Mouse (Mus musculus): ENCODE data around the gene Nkain2. TPM values are rescaled to one million over a fixed set of nuclear protein-coding genes. Genes with fewer than 3 reads are reported as not detected.

Gene Nkain2
- polyA plus RNA-seq, 1 experiment from 2014 or later = not detected

DNA sequence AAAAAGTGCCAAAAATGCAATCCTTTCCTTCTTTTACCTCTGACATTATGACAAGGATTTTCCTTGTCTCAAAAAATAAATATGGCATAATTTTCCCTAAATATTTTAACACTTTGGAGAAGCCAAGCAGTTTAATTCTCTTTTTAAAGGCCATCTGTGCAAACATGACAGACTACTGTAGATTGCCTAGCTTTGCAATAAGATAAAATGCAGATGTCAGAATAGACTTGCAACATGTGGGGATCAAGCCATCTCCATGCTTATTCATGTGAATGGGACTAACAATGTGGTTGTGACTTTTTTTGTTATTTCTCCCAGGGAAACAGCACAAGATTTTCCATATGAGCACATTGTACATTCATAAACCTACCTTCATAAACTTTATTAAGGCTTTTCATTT, 476.0 kb downstream of the Nkain2 start:
- no peaks in the 10 kb centered on the region for H3K36me3 ChIP-seq (ENCODE audit: inconsistent target)
- H3K4me3 ChIP-seq (ENCODE audit: inconsistent target) = no peak overlapping the region
- no peak overlapping the region for H3K27ac ChIP-seq
- H3K79me2 ChIP-seq (ENCODE audit: inconsistent target) = no peaks in the 10 kb centered on the region

GRCm38 (mm10) chr10:32411331-32411730, 478.9 kb downstream of the Nkain2 start:
- no peaks in the 10 kb centered on the region for H3K79me2 ChIP-seq (ENCODE audit: inconsistent target)
- 94% methylated on average over 2 of the region's 2 CpGs for WGBS (ENCODE audit: missing documents)
- no peak overlapping the region for H3K27ac ChIP-seq
- H3K36me3 ChIP-seq (ENCODE audit: inconsistent target) = no peaks in the 10 kb centered on the region
- no peak overlapping the region for H3K4me3 ChIP-seq (ENCODE audit: inconsistent target)

GRCm38 (mm10) chr10:32400961-32401360, 489.3 kb downstream of the Nkain2 start:
- WGBS (ENCODE audit: missing documents) = 71% methylated on average over 1 of the region's 1 CpGs
- H3K36me3 ChIP-seq (ENCODE audit: inconsistent target) = no peaks in the 10 kb centered on the region
- no peaks in the 10 kb centered on the region for H3K79me2 ChIP-seq (ENCODE audit: inconsistent target)
- H3K4me3 ChIP-seq (ENCODE audit: inconsistent target) = no peak overlapping the region
- no peak overlapping the region for H3K27ac ChIP-seq

- 67% methylated on average over 1 of the region's 1 CpGs for WGBS (ENCODE audit: missing documents)
Observed at GRCm38 (mm10) chr10:32393859-32394521, 496.3 kb downstream of the Nkain2 start.

GRCm38 (mm10) chr10:32393326-32393725, 496.9 kb downstream of the Nkain2 start:
- Histone ChIP-seq H3K79me2 (ENCODE audit: inconsistent target) (no peaks in the 10 kb centered on the region), H3K27ac (no peak overlapping the region), H3K36me3 (ENCODE audit: inconsistent target) (no peaks in the 10 kb centered on the region), H3K4me3 (ENCODE audit: inconsistent target) (no peak overlapping the region)
- WGBS (ENCODE audit: missing documents) = 83% methylated on average over 1 of the region's 1 CpGs

More at GRCm38 (mm10) chr10:32393859-32394521, 496.3 kb downstream of the Nkain2 start:
- no peak overlapping the region for H3K4me3 ChIP-seq (ENCODE audit: inconsistent target)
- H3K36me3 ChIP-seq (ENCODE audit: inconsistent target) = no peaks in the 10 kb centered on the region
- no peak overlapping the region for H3K27ac ChIP-seq
- no peaks in the 10 kb centered on the region for H3K79me2 ChIP-seq (ENCODE audit: inconsistent target)

GRCm38 (mm10) chr10:32312754-32313153, 577.5 kb downstream of the Nkain2 start:
- Histone ChIP-seq H3K4me3 (ENCODE audit: inconsistent target) (no peak overlapping the region), H3K36me3 (ENCODE audit: inconsistent target) (no peaks in the 10 kb centered on the region), H3K79me2 (ENCODE audit: inconsistent target) (no peaks in the 10 kb centered on the region), H3K27ac (no peak overlapping the region)
- WGBS (ENCODE audit: missing documents) = 88% methylated on average over 9 of the region's 9 CpGs

- no peak overlapping the region for H3K4me3 ChIP-seq (ENCODE audit: inconsistent target)
- no peak overlapping the region for H3K27ac ChIP-seq
- WGBS (ENCODE audit: missing documents) = 93% methylated on average over 3 of the region's 3 CpGs
- no peaks in the 10 kb centered on the region for H3K36me3 ChIP-seq (ENCODE audit: inconsistent target)
- no peaks in the 10 kb centered on the region for H3K79me2 ChIP-seq (ENCODE audit: inconsistent target)
Observed at GRCm38 (mm10) chr10:32301024-32301597, 589.2 kb downstream of the Nkain2 start.

- no peaks in the 10 kb centered on the region for H3K36me3 ChIP-seq (ENCODE audit: inconsistent target)
- WGBS (ENCODE audit: missing documents) = 65% methylated on average over 2 of the region's 2 CpGs
- no peak overlapping the region for H3K27ac ChIP-seq
- H3K79me2 ChIP-seq (ENCODE audit: inconsistent target) = no peaks in the 10 kb centered on the region
- no peak overlapping the region for H3K4me3 ChIP-seq (ENCODE audit: inconsistent target)
Observed at GRCm38 (mm10) chr10:32290487-32290886, 599.8 kb downstream of the Nkain2 start.

DNA sequence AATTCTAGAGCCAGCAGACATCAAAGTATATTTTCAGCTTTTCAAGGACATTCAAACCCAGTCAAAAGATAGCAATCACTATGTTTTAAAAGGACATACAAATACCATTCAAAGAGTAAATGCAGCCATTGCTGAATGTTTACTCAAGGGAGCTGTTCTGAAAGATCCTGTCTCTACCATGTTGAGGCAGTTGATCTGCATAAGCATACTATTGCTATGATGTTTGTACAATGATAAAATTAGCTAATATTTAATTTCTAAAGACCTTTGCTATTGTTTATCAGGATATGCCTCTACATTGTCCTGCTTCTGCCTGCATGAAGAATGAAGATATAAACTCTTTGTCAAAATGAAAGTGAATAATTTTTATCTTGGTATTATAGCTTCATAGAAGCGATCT, 606.6 kb downstream of the Nkain2 start:
- 92% methylated on average over 1 of the region's 1 CpGs for WGBS (ENCODE audit: missing documents)
- no peaks in the 10 kb centered on the region for H3K36me3 ChIP-seq (ENCODE audit: inconsistent target)
- H3K4me3 ChIP-seq (ENCODE audit: inconsistent target) = no peak overlapping the region

DNA sequence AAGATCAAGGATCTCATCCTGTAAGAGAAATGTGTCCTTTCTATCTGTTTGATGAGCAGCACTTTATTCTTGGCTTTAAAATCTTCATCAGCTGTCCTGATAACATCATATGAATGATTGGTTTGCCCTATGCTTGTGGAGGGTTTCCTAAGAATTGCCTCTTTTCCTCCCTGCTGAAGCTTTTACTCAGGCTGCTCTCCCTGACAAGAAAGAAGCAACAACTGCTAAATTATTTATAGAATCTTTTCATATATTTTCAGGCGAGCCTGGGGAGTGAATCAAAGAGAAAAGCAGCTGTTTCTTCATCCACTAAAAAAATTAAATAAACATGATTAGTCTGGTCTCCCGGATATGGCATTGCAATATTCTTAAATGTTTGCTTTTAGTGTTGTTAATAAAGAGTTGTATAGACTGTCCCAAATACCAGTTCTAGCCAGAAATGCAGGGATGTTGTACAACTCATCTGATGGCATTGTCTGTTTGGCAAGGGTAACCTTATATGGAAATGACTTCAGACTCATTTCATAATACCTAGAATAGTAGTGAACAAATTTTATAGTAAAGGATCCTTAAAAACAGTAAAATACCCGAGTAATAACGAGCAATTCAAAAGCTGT, 646.9 kb downstream of the Nkain2 start:
- no peak overlapping the region for H3K4me3 ChIP-seq (ENCODE audit: inconsistent target)
- H3K27ac ChIP-seq = no peak overlapping the region
- no peaks in the 10 kb centered on the region for H3K36me3 ChIP-seq (ENCODE audit: inconsistent target)
- WGBS (ENCODE audit: missing documents) = 74% methylated on average over 4 of the region's 4 CpGs
- H3K79me2 ChIP-seq (ENCODE audit: inconsistent target) = no peaks in the 10 kb centered on the region

More for the DNA sequence above, 606.6 kb downstream of the Nkain2 start:
- Histone ChIP-seq H3K27ac (no peak overlapping the region), H3K79me2 (ENCODE audit: inconsistent target) (no peaks in the 10 kb centered on the region)

DNA sequence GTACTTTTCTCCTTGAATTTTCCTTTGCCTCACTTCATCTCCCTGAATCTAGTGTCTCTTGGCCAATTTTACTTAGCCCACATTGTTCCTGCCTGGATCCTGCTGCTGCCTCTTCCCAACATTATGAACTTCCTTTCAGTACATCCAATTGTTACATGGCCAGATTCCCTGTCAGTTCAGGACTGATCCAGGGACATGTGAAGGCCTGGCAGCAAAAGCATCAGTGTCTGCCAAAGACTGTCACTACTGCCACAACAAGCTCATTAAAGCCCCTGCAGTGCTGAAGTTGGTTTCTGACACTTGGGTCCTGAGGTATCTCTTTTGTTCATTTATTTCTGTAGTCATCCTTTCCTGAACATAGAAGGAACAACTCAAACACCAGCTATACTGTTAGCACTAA, 649.1 kb downstream of the Nkain2 start:
- H3K27ac ChIP-seq = no peak overlapping the region
- H3K36me3 ChIP-seq (ENCODE audit: inconsistent target) = no peaks in the 10 kb centered on the region
- H3K4me3 ChIP-seq (ENCODE audit: inconsistent target) = no peak overlapping the region
- no peaks in the 10 kb centered on the region for H3K79me2 ChIP-seq (ENCODE audit: inconsistent target)

- no peaks in the 10 kb centered on the region for H3K36me3 ChIP-seq (ENCODE audit: inconsistent target)
- 73% methylated on average over 3 of the region's 3 CpGs for WGBS (ENCODE audit: missing documents)
- H3K79me2 ChIP-seq (ENCODE audit: inconsistent target) = no peaks in the 10 kb centered on the region
- no peak overlapping the region for H3K4me3 ChIP-seq (ENCODE audit: inconsistent target)
- H3K27ac ChIP-seq = no peak overlapping the region
Observed at GRCm38 (mm10) chr10:32182951-32183350, 707.3 kb downstream of the Nkain2 start.

- Histone ChIP-seq H3K4me3 (ENCODE audit: inconsistent target) (no peak overlapping the region), H3K36me3 (ENCODE audit: inconsistent target) (no peaks in the 10 kb centered on the region), H3K27ac (no peak overlapping the region), H3K79me2 (ENCODE audit: inconsistent target) (no peaks in the 10 kb centered on the region)
- WGBS (ENCODE audit: missing documents) = 75% methylated on average over 1 of the region's 1 CpGs
Observed at GRCm38 (mm10) chr10:32091354-32091753, 798.9 kb downstream of the Nkain2 start.

- H3K79me2 ChIP-seq (ENCODE audit: inconsistent target) = no peaks in the 10 kb centered on the region
- no peak overlapping the region for H3K4me3 ChIP-seq (ENCODE audit: inconsistent target)
- H3K27ac ChIP-seq = no peak overlapping the region
- H3K36me3 ChIP-seq (ENCODE audit: inconsistent target) = no peaks in the 10 kb centered on the region
- 88% methylated on average over 6 of the region's 6 CpGs for WGBS (ENCODE audit: missing documents)
Observed at GRCm38 (mm10) chr10:32060396-32060795, 829.9 kb downstream of the Nkain2 start.

GRCm38 (mm10) chr10:32058251-32058650, 832.0 kb downstream of the Nkain2 start:
- H3K27ac ChIP-seq = no peak overlapping the region
- WGBS (ENCODE audit: missing documents) = 83% methylated on average over 2 of the region's 2 CpGs
- no peak overlapping the region for H3K4me3 ChIP-seq (ENCODE audit: inconsistent target)
- H3K36me3 ChIP-seq (ENCODE audit: inconsistent target) = no peaks in the 10 kb centered on the region
- no peaks in the 10 kb centered on the region for H3K79me2 ChIP-seq (ENCODE audit: inconsistent target)

Data from macrophage (primary cell).